Mouse (Mus musculus): ENCODE measurements around the gene Tsc22d1. TPM values are rescaled to one million over a fixed set of nuclear protein-coding genes. Genes with fewer than 3 reads are reported as not detected.
A peak's percentile ranks its signal among the peaks of the same experiment; 100 is the strongest.

Tsc22d1 gene
- polyA plus RNA-seq, 1 experiment from 2014 or later, result 547 TPM

- no peak overlapping the region for H3K4me2 ChIP-seq (replicated peaks; ENCODE audit: low read depth, low read length)
- no peaks in the 10 kb centered on the region for H3K27me3 ChIP-seq (ENCODE audit: control insufficient read depth, insufficient read depth, low read length)
- no peaks in the 10 kb centered on the region for H3K4me1 ChIP-seq (replicated peaks; ENCODE audit: control insufficient read depth, insufficient read depth, low read length)
- H3K9ac ChIP-seq (ENCODE audit: low read depth, low read length), result no peak overlapping the region
- DNase-seq (ENCODE audit: low spot score) (no peak), ATAC-seq (ENCODE audit: low FRiP score) (no peak)
- H3K4me3 ChIP-seq (ENCODE audit: low read depth, low read length), result no peak overlapping the region
- no peaks in the 10 kb centered on the region for H3K36me3 ChIP-seq (ENCODE audit: control insufficient read depth, insufficient read depth, low read length)
- no peaks in the 10 kb centered on the region for H3K9me3 ChIP-seq (ENCODE audit: control insufficient read depth, low read length)
- no peak overlapping the region for H3K27ac ChIP-seq (ENCODE audit: low read depth, low read length)
- WGBS, result 94% methylated on average over 3 of the region's 3 CpGs
Measured at GRCm38 (mm10) chr14:76521308-76521707, 106.5 kb downstream of the Tsc22d1 start.

DNA sequence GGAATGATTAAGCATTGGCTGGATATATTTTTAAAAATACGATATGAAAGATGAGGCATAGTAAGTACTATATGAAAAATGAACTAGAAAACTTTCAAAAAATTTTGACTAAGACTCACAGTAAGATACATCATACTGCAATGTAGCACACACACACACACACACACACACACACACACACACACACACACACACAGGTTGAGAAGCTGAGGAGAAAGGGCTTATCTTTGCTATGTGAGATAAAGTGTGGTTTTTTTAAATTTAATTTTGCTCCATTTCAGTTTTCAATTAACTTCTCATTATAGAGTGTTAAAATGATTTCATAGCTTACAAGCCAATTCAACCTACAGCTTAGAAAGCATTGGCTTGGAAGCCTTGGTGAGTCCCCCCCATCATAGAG is 108.6 kb downstream of the Tsc22d1 start:
- 82% methylated on average over 1 of the region's 1 CpGs for WGBS
- Histone ChIP-seq H3K9ac (ENCODE audit: low read depth, low read length) (no peak overlapping the region), H3K36me3 (ENCODE audit: control insufficient read depth, insufficient read depth, low read length) (no peaks in the 10 kb centered on the region), H3K4me2 (replicated peaks; ENCODE audit: low read depth, low read length) (no peak overlapping the region), H3K4me3 (ENCODE audit: low read depth, low read length) (no peak overlapping the region), H3K27me3 (ENCODE audit: control insufficient read depth, insufficient read depth, low read length) (no peaks in the 10 kb centered on the region), H3K4me1 (replicated peaks; ENCODE audit: control insufficient read depth, insufficient read depth, low read length) (no peaks in the 10 kb centered on the region), H3K27ac (ENCODE audit: low read depth, low read length) (no peak overlapping the region), H3K9me3 (ENCODE audit: control insufficient read depth, low read length) (no peaks in the 10 kb centered on the region)
- ATAC-seq (ENCODE audit: low FRiP score), result no peak
- DNase-seq (ENCODE audit: low spot score), result no peak

- Histone ChIP-seq H3K27me3 (ENCODE audit: control insufficient read depth, insufficient read depth, low read length) (no peaks in the 10 kb centered on the region), H3K9me3 (ENCODE audit: control insufficient read depth, low read length) (no peaks in the 10 kb centered on the region), H3K4me3 (ENCODE audit: low read depth, low read length) (no peak overlapping the region), H3K9ac (ENCODE audit: low read depth, low read length) (no peak overlapping the region), H3K4me2 (replicated peaks; ENCODE audit: low read depth, low read length) (no peak overlapping the region), H3K27ac (ENCODE audit: low read depth, low read length) (no peak overlapping the region), H3K36me3 (ENCODE audit: control insufficient read depth, insufficient read depth, low read length) (no peaks in the 10 kb centered on the region), H3K4me1 (replicated peaks; ENCODE audit: control insufficient read depth, insufficient read depth, low read length) (no peaks in the 10 kb centered on the region)
- ATAC-seq (ENCODE audit: low FRiP score) (no peak), DNase-seq (ENCODE audit: low spot score) (no peak)
- 84% methylated on average over 6 of the region's 6 CpGs for WGBS
Measured at GRCm38 (mm10) chr14:76526467-76526866, 111.7 kb downstream of the Tsc22d1 start.

DNA sequence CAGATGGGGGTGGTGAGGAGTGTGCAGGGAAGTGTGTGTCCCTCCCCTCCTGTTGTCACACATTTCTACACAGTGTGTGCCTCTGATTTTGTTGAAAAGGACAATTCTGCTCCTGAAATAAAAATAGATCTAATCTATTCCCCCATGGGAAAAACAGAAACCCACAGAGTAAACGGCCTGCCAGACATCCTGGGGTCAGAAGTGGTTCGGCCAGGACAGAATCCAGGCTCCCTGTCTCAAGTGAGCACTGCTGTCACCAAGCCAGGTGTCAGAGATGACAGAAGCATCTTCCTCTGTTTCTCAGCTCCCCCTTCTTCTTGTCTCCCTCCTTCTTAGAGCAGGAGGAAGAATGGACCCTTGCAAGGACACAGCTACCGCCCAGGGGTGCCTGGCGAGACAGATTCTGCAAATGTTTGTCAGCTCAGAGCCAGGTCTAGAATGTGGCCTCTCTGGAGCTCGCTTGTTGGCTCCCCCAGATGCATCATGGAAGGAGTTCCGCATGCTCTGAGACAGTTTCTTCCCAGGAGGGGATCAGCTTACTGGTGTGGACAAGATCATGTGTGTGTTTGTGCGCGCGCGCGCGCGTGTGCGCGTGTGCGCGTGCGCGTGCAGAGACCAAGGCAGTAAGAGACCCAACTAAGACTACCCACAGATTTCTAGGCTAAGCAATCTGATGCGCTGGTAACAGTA is 112.4 kb downstream of the Tsc22d1 start:
- WGBS, result 87% methylated on average over 20 of the region's 20 CpGs
- no peak for ATAC-seq (ENCODE audit: low FRiP score)
- H3K4me3 ChIP-seq (ENCODE audit: low read depth, low read length), result no peak overlapping the region
- DNase-seq (ENCODE audit: low spot score), result no peak
- no peaks in the 10 kb centered on the region for H3K36me3 ChIP-seq (ENCODE audit: control insufficient read depth, insufficient read depth, low read length)
- H3K9ac ChIP-seq (ENCODE audit: low read depth, low read length), result no peak overlapping the region
- no peak overlapping the region for H3K4me2 ChIP-seq (replicated peaks; ENCODE audit: low read depth, low read length)
- no peaks in the 10 kb centered on the region for H3K9me3 ChIP-seq (ENCODE audit: control insufficient read depth, low read length)
- H3K4me1 ChIP-seq (replicated peaks; ENCODE audit: control insufficient read depth, insufficient read depth, low read length), result no peaks in the 10 kb centered on the region
- H3K27me3 ChIP-seq (ENCODE audit: control insufficient read depth, insufficient read depth, low read length), result no peaks in the 10 kb centered on the region
- no peak overlapping the region for H3K27ac ChIP-seq (ENCODE audit: low read depth, low read length)

DNA sequence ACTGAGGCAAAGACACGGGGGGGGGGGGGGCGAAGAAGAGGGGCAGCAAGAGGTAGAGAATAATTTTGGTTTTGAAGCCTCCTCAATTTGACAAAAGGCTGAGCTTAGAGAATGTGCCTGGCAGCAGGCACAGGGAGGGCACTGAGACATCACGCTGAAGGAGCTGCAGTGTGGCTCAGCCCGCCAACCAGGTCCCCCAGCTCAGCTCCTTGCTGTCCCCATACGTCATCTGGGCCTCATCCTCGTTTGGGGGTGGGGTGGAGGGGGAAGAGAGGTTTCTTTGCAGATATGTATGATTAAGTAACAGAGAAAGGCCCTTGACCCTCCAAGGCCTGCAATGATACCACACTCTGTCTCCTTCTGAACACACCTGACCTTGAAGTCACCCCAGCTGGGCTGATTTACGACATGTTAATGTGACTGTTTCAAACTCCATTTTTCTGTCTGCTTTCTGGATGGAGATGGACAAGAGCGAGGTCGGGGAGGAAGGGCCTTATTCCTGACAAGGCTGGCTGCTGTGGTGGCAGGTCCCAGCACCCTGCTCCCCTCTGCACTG is 113.1 kb downstream of the Tsc22d1 start:
- H3K9ac ChIP-seq (ENCODE audit: low read depth, low read length), result no peak overlapping the region
- DNase-seq (ENCODE audit: low spot score) (no peak), ATAC-seq (ENCODE audit: low FRiP score) (0 out of 2 replicates have a peak, but pooled peaks have one; percentile 5)
- no peaks in the 10 kb centered on the region for H3K36me3 ChIP-seq (ENCODE audit: control insufficient read depth, insufficient read depth, low read length)
- H3K27ac ChIP-seq (ENCODE audit: low read depth, low read length), result 0 out of 2 replicates have a peak overlapping the region, but pooled peaks have one; percentile 9
- H3K4me2 ChIP-seq (replicated peaks; ENCODE audit: low read depth, low read length), result no peak overlapping the region
- no peaks in the 10 kb centered on the region for H3K9me3 ChIP-seq (ENCODE audit: control insufficient read depth, low read length)
- H3K27me3 ChIP-seq (ENCODE audit: control insufficient read depth, insufficient read depth, low read length), result no peaks in the 10 kb centered on the region
- H3K4me1 ChIP-seq (replicated peaks; ENCODE audit: control insufficient read depth, insufficient read depth, low read length), result no peaks in the 10 kb centered on the region
- WGBS, result 57% methylated on average over 8 of the region's 9 CpGs
- H3K4me3 ChIP-seq (ENCODE audit: low read depth, low read length), result no peak overlapping the region

GRCm38 (mm10) chr14:76528641-76529040 is 113.9 kb downstream of the Tsc22d1 start:
- WGBS, result 43% methylated on average over 5 of the region's 5 CpGs
- Histone ChIP-seq H3K9ac (ENCODE audit: low read depth, low read length) (no peak overlapping the region), H3K36me3 (ENCODE audit: control insufficient read depth, insufficient read depth, low read length) (no peaks in the 10 kb centered on the region), H3K4me1 (replicated peaks; ENCODE audit: control insufficient read depth, insufficient read depth, low read length) (0 out of 2 replicates have a peak, but pooled peaks cover 2% of the 10 kb centered on the region), H3K4me3 (ENCODE audit: low read depth, low read length) (no peak overlapping the region), H3K4me2 (replicated peaks; ENCODE audit: low read depth, low read length) (no peak overlapping the region), H3K9me3 (ENCODE audit: control insufficient read depth, low read length) (no peaks in the 10 kb centered on the region), H3K27ac (ENCODE audit: low read depth, low read length) (0 out of 2 replicates have a peak overlapping the region, but pooled peaks have one; percentile 9), H3K27me3 (ENCODE audit: control insufficient read depth, insufficient read depth, low read length) (no peaks in the 10 kb centered on the region)
- DNase-seq (ENCODE audit: low spot score), result no peak
- ATAC-seq (ENCODE audit: low FRiP score), result no peak

- DNase-seq (ENCODE audit: low spot score), result no peak
- Histone ChIP-seq H3K36me3 (ENCODE audit: control insufficient read depth, insufficient read depth, low read length) (no peaks in the 10 kb centered on the region), H3K4me3 (ENCODE audit: low read depth, low read length) (no peak overlapping the region), H3K4me2 (replicated peaks; ENCODE audit: low read depth, low read length) (no peak overlapping the region), H3K9me3 (ENCODE audit: control insufficient read depth, low read length) (no peaks in the 10 kb centered on the region), H3K9ac (ENCODE audit: low read depth, low read length) (no peak overlapping the region), H3K4me1 (replicated peaks; ENCODE audit: control insufficient read depth, insufficient read depth, low read length) (0 out of 2 replicates have a peak, but pooled peaks cover 2% of the 10 kb centered on the region), H3K27ac (ENCODE audit: low read depth, low read length) (no peak overlapping the region), H3K27me3 (ENCODE audit: control insufficient read depth, insufficient read depth, low read length) (no peaks in the 10 kb centered on the region)
- 91% methylated on average over 7 of the region's 7 CpGs for WGBS
- ATAC-seq (ENCODE audit: low FRiP score), result no peak
Measured at GRCm38 (mm10) chr14:76531027-76531660, 116.4 kb downstream of the Tsc22d1 start.

DNA sequence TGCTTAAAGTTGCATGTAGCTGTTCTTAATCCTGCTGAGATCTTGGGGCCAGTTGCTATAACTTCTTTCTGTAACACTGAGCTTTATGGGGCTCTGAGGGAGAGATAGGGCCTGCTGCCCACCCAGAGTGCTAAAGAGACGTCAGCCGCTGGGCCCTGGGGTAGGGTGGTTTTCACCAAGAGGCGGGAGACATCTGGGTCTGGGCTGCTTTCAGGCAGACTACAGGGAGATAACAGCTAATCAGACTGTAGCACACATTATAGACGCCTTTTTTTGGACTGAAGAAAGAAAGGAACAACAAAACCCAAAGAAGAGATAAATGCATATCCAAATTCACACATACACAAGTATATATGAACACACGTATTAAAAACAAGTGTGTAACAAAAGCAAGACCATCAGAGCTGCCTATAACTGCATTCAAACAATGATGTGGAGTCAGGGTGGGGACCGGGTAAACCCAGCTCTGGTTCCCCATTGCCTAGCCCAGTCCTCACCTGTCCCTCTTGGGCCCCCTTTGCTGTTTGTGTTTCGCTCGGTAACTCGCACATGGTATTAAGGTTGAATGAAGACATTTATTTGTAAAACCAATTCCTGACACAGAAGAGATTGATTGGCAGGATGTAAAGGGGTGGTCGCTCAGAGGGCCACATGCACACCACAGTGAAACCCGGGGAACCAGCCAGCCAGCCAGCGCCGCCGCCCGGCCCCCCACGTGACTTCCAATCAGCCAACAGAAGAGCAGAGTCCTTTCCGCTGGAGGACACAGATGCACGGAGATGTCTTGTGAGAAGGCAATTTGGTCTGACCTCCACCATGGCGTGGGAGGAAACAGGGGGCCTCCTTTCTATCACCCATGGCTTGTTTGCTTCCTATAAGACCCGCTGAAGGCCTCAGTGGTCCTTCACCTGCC is 117.8 kb downstream of the Tsc22d1 start:
- no peaks in the 10 kb centered on the region for H3K36me3 ChIP-seq (ENCODE audit: control insufficient read depth, insufficient read depth, low read length)
- H3K27ac ChIP-seq (ENCODE audit: low read depth, low read length), result peak overlapping the region; percentile 86
- H3K4me2 ChIP-seq (replicated peaks; ENCODE audit: low read depth, low read length), result peak overlapping the region; percentile 39
- ATAC-seq (ENCODE audit: low FRiP score) (peak; percentile 93), DNase-seq (ENCODE audit: low spot score) (peak; percentile 75)
- H3K9ac ChIP-seq (ENCODE audit: low read depth, low read length), result peak overlapping the region; percentile 40
- 32% methylated on average over 20 of the region's 20 CpGs for WGBS
- H3K27me3 ChIP-seq (ENCODE audit: control insufficient read depth, insufficient read depth, low read length), result no peaks in the 10 kb centered on the region
- 0 out of 2 replicates have a peak, but pooled peaks cover 2% of the 10 kb centered on the region for H3K4me1 ChIP-seq (replicated peaks; ENCODE audit: control insufficient read depth, insufficient read depth, low read length)
- peak overlapping the region; percentile 9; the same call in 1 of the 2 replicates for H3K4me3 ChIP-seq (ENCODE audit: low read depth, low read length)
- no peaks in the 10 kb centered on the region for H3K9me3 ChIP-seq (ENCODE audit: control insufficient read depth, low read length)
